Mouse (Mus musculus): ENCODE results near the gene Abhd10. TPM values are rescaled to one million over a fixed set of nuclear protein-coding genes. Genes with fewer than 3 reads are reported as not detected.
A peak's percentile ranks its signal among the peaks of the same experiment; 100 is the strongest.

Gene Abhd10
- total and polyA plus RNA-seq, 3 experiments: 11.5 to 17.1 (median 15.8) TPM

GRCm38 (mm10) chr16:45713878-45714277, 28.9 kb downstream of the Abhd10 start:
- Histone ChIP-seq H3K27me3 (ENCODE audit: control insufficient read depth, insufficient read depth, low read length) (no peaks in the 10 kb centered on the region), H3K36me3 (ENCODE audit: control insufficient read depth, insufficient read depth, low read length) (no peaks in the 10 kb centered on the region), H3K4me3 (no peak overlapping the region), H3K4me1 (ENCODE audit: control insufficient read depth, insufficient read depth, low read length) (no peaks in the 10 kb centered on the region), H3K9ac (ENCODE audit: low read depth, low read length) (no peak overlapping the region), H3K27ac (no peak overlapping the region), H3K79me2 (replicated peaks; ENCODE audit: control insufficient read depth, insufficient read depth, low read length) (no peaks in the 10 kb centered on the region)
- no peak for TF ChIP-seq CTCF (IDR thresholded peaks at IDR 0.05)
- TF ChIP-seq EP300 (IDR thresholded peaks at IDR 0.05; ENCODE audit: insufficient read depth, low read depth, low read length): no peak
- no peak for TF ChIP-seq POLR2A (IDR thresholded peaks at IDR 0.05; ENCODE audit: insufficient read depth, low read depth, low read length)
- intact Hi-C loops (cut with DNase I): no loop called here
- DNase-seq: no peak
- 62% methylated on average over 1 of the region's 1 CpGs for WGBS

GRCm38 (mm10) chr16:45713261-45713660, 29.5 kb downstream of the Abhd10 start:
- H3K4me3 ChIP-seq: no peak overlapping the region
- intact Hi-C loops (cut with DNase I): no loop called here
- H3K9ac ChIP-seq (ENCODE audit: low read depth, low read length): no peak overlapping the region
- no peak overlapping the region for H3K27ac ChIP-seq
- no peak for TF ChIP-seq POLR2A (IDR thresholded peaks at IDR 0.05; ENCODE audit: insufficient read depth, low read depth, low read length)
- TF ChIP-seq EP300 (IDR thresholded peaks at IDR 0.05; ENCODE audit: insufficient read depth, low read depth, low read length): no peak
- no peak for TF ChIP-seq CTCF (IDR thresholded peaks at IDR 0.05)
- no peaks in the 10 kb centered on the region for H3K79me2 ChIP-seq (replicated peaks; ENCODE audit: control insufficient read depth, insufficient read depth, low read length)
- WGBS: 90% methylated on average over 5 of the region's 5 CpGs
- H3K27me3 ChIP-seq (ENCODE audit: control insufficient read depth, insufficient read depth, low read length): no peaks in the 10 kb centered on the region
- no peaks in the 10 kb centered on the region for H3K36me3 ChIP-seq (ENCODE audit: control insufficient read depth, insufficient read depth, low read length)
- no peak for DNase-seq
- H3K4me1 ChIP-seq (ENCODE audit: control insufficient read depth, insufficient read depth, low read length): no peaks in the 10 kb centered on the region

GRCm38 (mm10) chr16:45711263-45711662, 31.5 kb downstream of the Abhd10 start:
- 83% methylated on average over 7 of the region's 7 CpGs for WGBS
- no peak overlapping the region for H3K9ac ChIP-seq (ENCODE audit: low read depth, low read length)
- no peak for DNase-seq
- no peaks in the 10 kb centered on the region for H3K27me3 ChIP-seq (ENCODE audit: control insufficient read depth, insufficient read depth, low read length)
- intact Hi-C loops (cut with DNase I): no loop called here
- H3K36me3 ChIP-seq (ENCODE audit: control insufficient read depth, insufficient read depth, low read length): no peaks in the 10 kb centered on the region
- no peak overlapping the region for H3K4me3 ChIP-seq
- H3K79me2 ChIP-seq (replicated peaks; ENCODE audit: control insufficient read depth, insufficient read depth, low read length): no peaks in the 10 kb centered on the region
- TF ChIP-seq POLR2A (IDR thresholded peaks at IDR 0.05; ENCODE audit: insufficient read depth, low read depth, low read length): no peak
- no peak for TF ChIP-seq EP300 (IDR thresholded peaks at IDR 0.05; ENCODE audit: insufficient read depth, low read depth, low read length)
- TF ChIP-seq CTCF (IDR thresholded peaks at IDR 0.05): peak; percentile 42
- no peaks in the 10 kb centered on the region for H3K4me1 ChIP-seq (ENCODE audit: control insufficient read depth, insufficient read depth, low read length)
- no peak overlapping the region for H3K27ac ChIP-seq

GRCm38 (mm10) chr16:45699301-45699700, 43.5 kb downstream of the Abhd10 start:
- WGBS: 56% methylated on average over 5 of the region's 5 CpGs
- no peak for TF ChIP-seq CTCF (IDR thresholded peaks at IDR 0.05)
- H3K4me1 ChIP-seq (ENCODE audit: control insufficient read depth, insufficient read depth, low read length): no peaks in the 10 kb centered on the region
- H3K27me3 ChIP-seq (ENCODE audit: control insufficient read depth, insufficient read depth, low read length): no peaks in the 10 kb centered on the region
- intact Hi-C loops (cut with DNase I): no loop called here
- no peak overlapping the region for H3K4me3 ChIP-seq
- no peaks in the 10 kb centered on the region for H3K79me2 ChIP-seq (replicated peaks; ENCODE audit: control insufficient read depth, insufficient read depth, low read length)
- no peak overlapping the region for H3K9ac ChIP-seq (ENCODE audit: low read depth, low read length)
- H3K27ac ChIP-seq: no peak overlapping the region
- no peaks in the 10 kb centered on the region for H3K36me3 ChIP-seq (ENCODE audit: control insufficient read depth, insufficient read depth, low read length)
- DNase-seq: no peak

GRCm38 (mm10) chr16:45697996-45698395, 44.8 kb downstream of the Abhd10 start:
- Histone ChIP-seq H3K27me3 (ENCODE audit: control insufficient read depth, insufficient read depth, low read length) (no peaks in the 10 kb centered on the region), H3K36me3 (ENCODE audit: control insufficient read depth, insufficient read depth, low read length) (no peaks in the 10 kb centered on the region), H3K4me3 (no peak overlapping the region), H3K27ac (no peak overlapping the region), H3K4me1 (ENCODE audit: control insufficient read depth, insufficient read depth, low read length) (no peaks in the 10 kb centered on the region), H3K9ac (ENCODE audit: low read depth, low read length) (no peak overlapping the region), H3K79me2 (replicated peaks; ENCODE audit: control insufficient read depth, insufficient read depth, low read length) (no peaks in the 10 kb centered on the region)
- no peak for TF ChIP-seq EP300 (IDR thresholded peaks at IDR 0.05; ENCODE audit: insufficient read depth, low read depth, low read length)
- TF ChIP-seq POLR2A (IDR thresholded peaks at IDR 0.05; ENCODE audit: insufficient read depth, low read depth, low read length): no peak
- TF ChIP-seq CTCF (IDR thresholded peaks at IDR 0.05): no peak
- DNase-seq: no peak
- intact Hi-C loops (cut with DNase I): no loop called here
- 58% methylated on average over 6 of the region's 6 CpGs for WGBS

GRCm38 (mm10) chr16:45695445-45696160, 47.2 kb downstream of the Abhd10 start:
- no peaks in the 10 kb centered on the region for H3K4me1 ChIP-seq (ENCODE audit: control insufficient read depth, insufficient read depth, low read length)
- 78% methylated on average over 9 of the region's 9 CpGs for WGBS
- DNase-seq: no peak
- H3K9ac ChIP-seq (ENCODE audit: low read depth, low read length): no peak overlapping the region
- H3K79me2 ChIP-seq (replicated peaks; ENCODE audit: control insufficient read depth, insufficient read depth, low read length): no peaks in the 10 kb centered on the region
- H3K27ac ChIP-seq: no peak overlapping the region
- TF ChIP-seq CTCF (IDR thresholded peaks at IDR 0.05) (no peak), EP300 (IDR thresholded peaks at IDR 0.05; ENCODE audit: insufficient read depth, low read depth, low read length) (no peak), POLR2A (IDR thresholded peaks at IDR 0.05; ENCODE audit: insufficient read depth, low read depth, low read length) (no peak)
- no peak overlapping the region for H3K4me3 ChIP-seq
- H3K36me3 ChIP-seq (ENCODE audit: control insufficient read depth, insufficient read depth, low read length): no peaks in the 10 kb centered on the region
- intact Hi-C loops (cut with DNase I): no loop called here
- H3K27me3 ChIP-seq (ENCODE audit: control insufficient read depth, insufficient read depth, low read length): no peaks in the 10 kb centered on the region

All from heart, adult 2 months (tissue).